Mouse (Mus musculus): ENCODE data around the gene Cdh13. TPM values are rescaled to one million over a fixed set of nuclear protein-coding genes. Genes with fewer than 3 reads are reported as not detected.

The Cdh13 gene
- polyA plus RNA-seq, 1 experiment = 9.4 TPM

DNA sequence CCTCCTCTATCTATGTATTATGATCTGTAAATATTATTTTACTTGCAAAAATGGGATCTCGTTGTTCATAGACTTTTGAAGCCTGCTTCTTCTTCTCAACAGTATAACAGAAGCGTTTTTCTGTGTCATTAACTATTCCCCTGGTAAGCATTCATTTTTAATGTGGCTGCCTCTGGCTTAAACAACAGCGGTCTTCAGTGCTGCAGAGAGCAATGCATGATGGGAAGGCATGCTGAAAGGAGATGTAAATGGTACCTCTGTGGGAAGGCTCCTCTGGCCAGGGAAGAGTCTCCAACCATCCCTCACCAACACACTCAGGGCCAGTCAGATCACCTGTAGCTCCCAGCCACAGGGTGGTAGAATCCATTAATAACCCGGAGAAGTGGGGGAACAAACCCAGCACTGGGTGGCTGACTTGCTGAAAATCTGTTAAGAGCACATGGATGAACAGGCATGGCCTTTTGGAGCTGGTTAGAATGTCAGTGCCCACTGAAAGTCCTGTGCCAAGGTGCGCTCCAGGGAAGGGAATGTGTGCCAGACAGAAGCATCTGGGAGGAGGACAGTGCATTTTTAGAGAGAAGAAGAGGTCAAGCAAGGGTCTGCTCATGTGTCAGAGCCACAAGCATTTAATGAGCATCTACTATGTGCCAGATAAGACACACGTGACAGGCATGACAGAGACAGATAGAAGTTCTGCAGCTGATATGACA lies 893.8 kb downstream of the Cdh13 start:
- H3K4me3 ChIP-seq (ENCODE audit: insufficient read depth, poor library complexity, severe bottlenecking) = no peak overlapping the region
- H3K36me3 ChIP-seq (ENCODE audit: control insufficient read depth, insufficient read depth) = no peaks in the 10 kb centered on the region
- H3K27me3 ChIP-seq (ENCODE audit: control insufficient read depth, insufficient read depth, insufficient read length) = no peaks in the 10 kb centered on the region
- H3K79me3 ChIP-seq (ENCODE audit: low read depth) = no peaks in the 10 kb centered on the region
- H3ac ChIP-seq (ENCODE audit: control insufficient read depth, insufficient read length, low read depth) = no peak overlapping the region
- TF ChIP-seq CEBPB (IDR thresholded peaks at IDR 0.05; ENCODE audit: low read depth) (no peak), MYOD1 (IDR thresholded peaks at IDR 0.05; ENCODE audit: control insufficient read depth, insufficient read length, low read depth) (no peak), USF1 (IDR thresholded peaks at IDR 0.05; ENCODE audit: low read depth) (no peak), FOSL1 (IDR thresholded peaks at IDR 0.05; ENCODE audit: insufficient read depth, low read length, poor library complexity, severe bottlenecking) (no peak), CTCF (IDR thresholded peaks at IDR 0.05; ENCODE audit: control insufficient read depth, insufficient read depth, insufficient read length) (no peak), MAX (IDR thresholded peaks at IDR 0.05) (no peak), MYOG (IDR thresholded peaks at IDR 0.05; ENCODE audit: control insufficient read depth, extremely low read depth, insufficient read length) (no peak)
- H3K79me2 ChIP-seq (ENCODE audit: control insufficient read depth, insufficient read depth) = no peaks in the 10 kb centered on the region

DNA sequence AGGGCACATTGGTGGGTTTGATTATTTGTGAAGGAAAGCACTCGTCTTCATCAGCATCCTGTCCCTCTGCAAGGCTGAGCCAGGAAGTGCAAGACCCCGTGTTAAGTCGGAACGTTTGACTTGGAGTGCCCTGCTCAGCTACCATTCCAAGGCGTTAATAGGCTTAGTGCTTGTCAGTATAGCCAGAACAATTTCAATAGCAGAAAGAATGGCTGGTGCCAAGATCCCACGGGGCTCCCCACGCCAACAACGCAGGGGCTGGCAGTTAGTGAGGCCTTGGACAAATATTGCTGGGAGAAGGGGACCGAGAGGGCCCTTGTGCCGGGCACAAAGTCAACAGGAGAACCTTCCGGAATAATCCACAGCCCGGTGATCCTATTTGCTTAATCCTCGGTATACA lies 897.1 kb downstream of the Cdh13 start:
- Histone ChIP-seq H3ac (ENCODE audit: control insufficient read depth, insufficient read length, low read depth) (no peak overlapping the region), H3K79me2 (ENCODE audit: control insufficient read depth, insufficient read depth) (no peaks in the 10 kb centered on the region), H3K4me3 (ENCODE audit: insufficient read depth, poor library complexity, severe bottlenecking) (no peak overlapping the region), H3K27me3 (ENCODE audit: control insufficient read depth, insufficient read depth, insufficient read length) (no peaks in the 10 kb centered on the region), H3K79me3 (ENCODE audit: low read depth) (no peaks in the 10 kb centered on the region), H3K36me3 (ENCODE audit: control insufficient read depth, insufficient read depth) (no peaks in the 10 kb centered on the region)
- no peak for TF ChIP-seq MYOG (IDR thresholded peaks at IDR 0.05; ENCODE audit: control insufficient read depth, extremely low read depth, insufficient read length)
- TF ChIP-seq CEBPB (IDR thresholded peaks at IDR 0.05; ENCODE audit: low read depth) = no peak
- no peak for TF ChIP-seq MYOD1 (IDR thresholded peaks at IDR 0.05; ENCODE audit: control insufficient read depth, insufficient read length, low read depth)
- no peak for TF ChIP-seq CTCF (IDR thresholded peaks at IDR 0.05; ENCODE audit: control insufficient read depth, insufficient read depth, insufficient read length)

DNA sequence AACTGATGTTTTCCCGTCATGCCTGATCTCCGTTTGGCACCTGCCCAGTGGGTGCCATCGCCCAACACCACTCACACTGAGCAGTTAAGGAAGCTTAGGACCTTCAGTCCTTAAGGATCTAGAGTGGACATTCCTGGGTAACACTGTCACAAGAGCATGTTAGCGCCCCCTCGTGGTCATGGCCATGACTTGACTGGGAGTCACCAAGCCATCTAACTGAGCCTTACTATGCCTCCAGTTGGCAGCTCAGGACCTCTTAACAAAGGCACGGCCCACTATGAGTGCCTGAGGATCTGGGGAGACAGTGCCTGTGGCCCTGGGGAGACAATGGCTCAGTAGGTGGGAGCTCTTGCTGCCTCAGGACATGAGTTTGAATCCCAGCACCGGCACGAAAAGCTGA lies 912.2 kb downstream of the Cdh13 start:
- no peak overlapping the region for H3K4me3 ChIP-seq (ENCODE audit: insufficient read depth, poor library complexity, severe bottlenecking)
- no peaks in the 10 kb centered on the region for H3K79me3 ChIP-seq (ENCODE audit: low read depth)
- H3K79me2 ChIP-seq (ENCODE audit: control insufficient read depth, insufficient read depth) = no peaks in the 10 kb centered on the region
- no peaks in the 10 kb centered on the region for H3K27me3 ChIP-seq (ENCODE audit: control insufficient read depth, insufficient read depth, insufficient read length)
- TF ChIP-seq CEBPB (IDR thresholded peaks at IDR 0.05; ENCODE audit: low read depth) (no peak), MYOG (IDR thresholded peaks at IDR 0.05; ENCODE audit: control insufficient read depth, extremely low read depth, insufficient read length) (no peak)
- no peaks in the 10 kb centered on the region for H3K36me3 ChIP-seq (ENCODE audit: control insufficient read depth, insufficient read depth)
- no peak overlapping the region for H3ac ChIP-seq (ENCODE audit: control insufficient read depth, insufficient read length, low read depth)

DNA sequence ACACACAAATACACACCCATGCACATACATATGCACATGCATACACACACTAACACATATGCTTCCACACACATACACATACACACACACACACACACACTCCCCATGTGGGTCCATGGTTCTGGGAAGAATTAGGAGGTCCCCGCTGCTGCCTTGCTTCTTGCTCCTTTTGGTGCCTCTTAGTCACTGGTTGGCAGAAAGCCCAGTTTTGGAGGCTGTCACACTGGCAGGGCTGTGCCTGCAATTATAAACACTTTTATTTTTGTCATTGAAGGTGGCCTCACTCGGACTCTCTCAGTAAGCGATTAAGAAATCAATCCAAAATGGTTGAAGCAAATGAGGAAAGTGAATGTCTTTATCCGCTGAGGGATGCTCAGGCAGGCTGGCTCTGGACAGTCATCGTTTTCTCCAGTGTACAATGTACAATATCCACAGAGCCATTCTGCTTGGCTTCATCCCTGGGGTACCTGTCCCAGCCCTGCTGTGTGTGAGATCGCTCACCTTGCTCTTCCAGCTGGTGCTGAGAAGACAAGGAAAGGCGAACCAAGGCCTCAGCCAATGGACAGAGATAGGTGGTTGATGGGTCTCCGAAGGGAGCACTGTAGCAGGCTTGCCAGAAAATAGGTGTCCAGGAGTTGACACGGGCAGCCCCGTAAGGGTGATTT lies 913.1 kb downstream of the Cdh13 start:
- Histone ChIP-seq H3K36me3 (ENCODE audit: control insufficient read depth, insufficient read depth) (no peaks in the 10 kb centered on the region), H3K79me3 (ENCODE audit: low read depth) (no peaks in the 10 kb centered on the region), H3K27me3 (ENCODE audit: control insufficient read depth, insufficient read depth, insufficient read length) (no peaks in the 10 kb centered on the region), H3K4me3 (ENCODE audit: insufficient read depth, poor library complexity, severe bottlenecking) (no peak overlapping the region), H3ac (ENCODE audit: control insufficient read depth, insufficient read length, low read depth) (no peak overlapping the region), H3K79me2 (ENCODE audit: control insufficient read depth, insufficient read depth) (no peaks in the 10 kb centered on the region)
- no peak for TF ChIP-seq USF1 (IDR thresholded peaks at IDR 0.05; ENCODE audit: low read depth)
- TF ChIP-seq MYOD1 (IDR thresholded peaks at IDR 0.05; ENCODE audit: control insufficient read depth, insufficient read length, low read depth) = no peak
- no peak for TF ChIP-seq CTCF (IDR thresholded peaks at IDR 0.05; ENCODE audit: control insufficient read depth, insufficient read depth, insufficient read length)
- no peak for TF ChIP-seq FOSL1 (IDR thresholded peaks at IDR 0.05; ENCODE audit: insufficient read depth, low read length, poor library complexity, severe bottlenecking)
- TF ChIP-seq MAX (IDR thresholded peaks at IDR 0.05) = no peak
- no peak for TF ChIP-seq CEBPB (IDR thresholded peaks at IDR 0.05; ENCODE audit: low read depth)
- no peak for TF ChIP-seq MYOG (IDR thresholded peaks at IDR 0.05; ENCODE audit: control insufficient read depth, extremely low read depth, insufficient read length)

DNA sequence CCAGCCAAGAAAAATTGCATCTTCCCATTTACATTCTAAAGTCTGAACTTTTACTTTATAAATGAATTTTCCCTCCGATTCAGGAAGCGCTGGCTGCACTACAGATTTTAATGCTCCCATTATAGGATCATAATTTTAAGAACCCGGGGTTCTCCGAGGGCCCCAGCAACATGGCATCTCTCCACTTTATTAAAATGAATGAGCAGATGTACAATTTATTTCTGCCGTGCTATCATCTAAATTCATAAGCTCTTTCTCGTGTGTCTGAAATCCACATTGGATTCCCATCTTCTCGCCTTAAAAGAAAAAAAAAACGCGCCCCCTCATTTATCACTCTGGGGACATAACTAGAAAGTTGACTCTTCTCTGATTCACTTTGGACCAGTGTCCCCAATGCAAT lies 925.0 kb downstream of the Cdh13 start:
- Histone ChIP-seq H3K79me3 (ENCODE audit: low read depth) (no peaks in the 10 kb centered on the region), H3ac (ENCODE audit: control insufficient read depth, insufficient read length, low read depth) (no peak overlapping the region), H3K36me3 (ENCODE audit: control insufficient read depth, insufficient read depth) (no peaks in the 10 kb centered on the region), H3K4me3 (ENCODE audit: insufficient read depth, poor library complexity, severe bottlenecking) (no peak overlapping the region), H3K79me2 (ENCODE audit: control insufficient read depth, insufficient read depth) (no peaks in the 10 kb centered on the region), H3K27me3 (ENCODE audit: control insufficient read depth, insufficient read depth, insufficient read length) (no peaks in the 10 kb centered on the region)
- TF ChIP-seq CEBPB (IDR thresholded peaks at IDR 0.05; ENCODE audit: low read depth) = no peak

DNA sequence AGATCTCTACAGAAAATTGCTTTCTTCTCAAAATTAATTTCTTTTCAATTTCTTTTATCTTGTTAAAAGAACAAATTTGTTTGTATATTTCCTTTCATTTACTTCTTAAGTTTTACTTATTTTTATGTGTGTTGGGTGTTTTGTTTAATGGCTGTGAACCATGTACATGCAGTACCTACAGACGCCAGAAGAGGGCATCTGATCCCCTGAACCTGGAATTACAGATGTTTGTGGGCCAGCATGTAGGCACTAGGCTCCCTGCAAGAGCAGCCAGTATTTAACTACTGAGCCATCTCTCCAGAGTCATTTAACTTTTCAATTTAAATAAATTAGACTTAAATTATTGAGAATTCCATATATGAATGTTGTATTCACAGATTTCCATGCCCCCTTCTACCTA lies 941.0 kb downstream of the Cdh13 start:
- no peaks in the 10 kb centered on the region for H3K79me2 ChIP-seq (ENCODE audit: control insufficient read depth, insufficient read depth)
- H3ac ChIP-seq (ENCODE audit: control insufficient read depth, insufficient read length, low read depth) = no peak overlapping the region
- H3K36me3 ChIP-seq (ENCODE audit: control insufficient read depth, insufficient read depth) = no peaks in the 10 kb centered on the region
- H3K4me3 ChIP-seq (ENCODE audit: insufficient read depth, poor library complexity, severe bottlenecking) = no peak overlapping the region
- TF ChIP-seq CTCF (IDR thresholded peaks at IDR 0.05; ENCODE audit: control insufficient read depth, insufficient read depth, insufficient read length) = peak; percentile 10
- no peak for TF ChIP-seq MYOG (IDR thresholded peaks at IDR 0.05; ENCODE audit: control insufficient read depth, extremely low read depth, insufficient read length)
- no peaks in the 10 kb centered on the region for H3K27me3 ChIP-seq (ENCODE audit: control insufficient read depth, insufficient read depth, insufficient read length)
- H3K79me3 ChIP-seq (ENCODE audit: low read depth) = no peaks in the 10 kb centered on the region
